9 mouse cellular contexts compared by ENCODE assay signal in the genomic region with DNA sequence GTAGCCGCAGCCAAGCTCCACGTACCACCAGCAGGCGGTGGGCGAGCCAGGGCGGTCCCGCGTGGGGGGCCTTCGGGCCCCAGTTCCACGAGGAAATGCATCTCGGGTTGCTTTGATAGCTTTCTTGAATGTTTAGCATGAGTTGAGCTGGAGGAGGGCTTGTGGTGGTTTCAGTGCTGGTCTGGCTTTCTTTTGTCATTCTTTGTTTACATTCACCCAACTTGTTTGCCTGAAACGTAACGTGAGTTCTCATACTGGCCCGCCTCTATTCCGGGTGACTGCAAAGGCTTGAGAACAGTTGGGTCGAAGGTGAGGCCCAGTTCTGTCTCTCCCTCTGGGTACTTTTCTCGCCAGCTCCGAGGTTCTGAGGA. TPM values are rescaled to one million over a fixed set of nuclear protein-coding genes. Genes with fewer than 3 reads are reported as not detected.
A peak's percentile ranks its signal among the peaks of the same experiment; 100 is the strongest.
DNase-seq lines count a peak whose midpoint lies in the region; ATAC-seq and TF ChIP-seq lines count a peak whose summit lies in the region.
"Had no signal": no experiment of that assay in that cellular context is flagged by ENCODE, and none has a peak within 500 bp of the region (broad histone marks: within the 10 kb centered on the region; RNA-seq: fewer than 3 reads in every experiment).

No protein-coding gene starts in this region.

- no peaks in the 10 kb centered on the region for H3K9me3 ChIP-seq in heart, postnatal 0 days (replicated peaks; ENCODE audit: control insufficient read depth, low read length)
- H3K9me3 ChIP-seq in lung, embryonic 15.5 days = no peaks in the 10 kb centered on the region

- peak overlapping the region; percentile 93 for H3K9ac ChIP-seq in heart, postnatal 0 days (replicated peaks; ENCODE audit: low read depth, low read length)
- H3K9ac ChIP-seq in lung, embryonic 15.5 days = peak overlapping the region; percentile 97

- TF ChIP-seq EP300 in heart, postnatal 0 days (IDR thresholded peaks at IDR 0.05; ENCODE audit: low read depth) = no peak

- H3K27ac ChIP-seq in heart, postnatal 0 days (ENCODE audit: low read depth) = peak overlapping the region; percentile 76; the same call in 1 of the 2 replicates
- peak overlapping the region; percentile 94 for H3K27ac ChIP-seq in lung, embryonic 15.5 days
- H3K27ac ChIP-seq: macrophage had no signal

- H3K4me2 ChIP-seq in heart, postnatal 0 days (ENCODE audit: low read depth, low read length) = peak overlapping the region; percentile 90
- peak overlapping the region; percentile 86 for H3K4me2 ChIP-seq in lung, embryonic 15.5 days

- H3K4me3 ChIP-seq in heart, postnatal 0 days (ENCODE audit: low read depth, low read length) = peak overlapping the region; percentile 97
- H3K4me3 ChIP-seq in lung, embryonic 15.5 days = peak overlapping the region; percentile 98

- 3% methylated on average over 17 of the region's 17 CpGs for WGBS in heart, postnatal 0 days
- WGBS in lung, embryonic 15.5 days = under 1% methylated on average over 17 of the region's 17 CpGs

- TF ChIP-seq CTCF in heart, postnatal 0 days (IDR thresholded peaks at IDR 0.05; ENCODE audit: low read depth) = no peak

- H3K4me1 ChIP-seq in heart, postnatal 0 days (ENCODE audit: control insufficient read depth, insufficient read depth) = no peaks in the 10 kb centered on the region; the same call in 1 of the 2 replicates
- H3K4me1 ChIP-seq in lung, embryonic 15.5 days = peaks cover 15% of the 10 kb centered on the region

- peak; percentile 61 for ATAC-seq in common myeloid progenitor, adult 5-6 weeks (replicated peaks; ENCODE audit: low read depth, poor library complexity, severe bottlenecking)
- no peak for ATAC-seq in heart, postnatal 0 days (ENCODE audit: insufficient read depth, low read depth)
- ATAC-seq in lung, embryonic 15.5 days (ENCODE audit: borderline replicate concordance, extremely low read depth, low FRiP score, low TSS enrichment) = peak; percentile 20; the same call in 1 of the 2 replicates

- H3K36me3 ChIP-seq in heart, postnatal 0 days (replicated peaks; ENCODE audit: control insufficient read depth, insufficient read depth, low read length) = peaks cover 5% of the 10 kb centered on the region; the same call in 1 of the 2 replicates
- 0 out of 2 replicates have a peak, but pooled peaks cover under 1% of the 10 kb centered on the region for H3K36me3 ChIP-seq in lung, embryonic 15.5 days

- DNase-seq in thymus, adult 18-20 months = peak; percentile 15 to 27
- DNase-seq in thymus, postnatal 0 days (ENCODE audit: low spot score) = no peak
- DNase-seq in heart, postnatal 0 days (ENCODE audit: low spot score) = no peak
- DNase-seq in kidney, postnatal 14 days = peak; percentile 52
- peak; percentile 8 for DNase-seq in ovary, adult 18-20 months (ENCODE audit: low spot score)
- no peak for DNase-seq in retina, embryonic 14.5 days (ENCODE audit: low spot score)

- no peaks in the 10 kb centered on the region for H3K27me3 ChIP-seq in heart, postnatal 0 days (ENCODE audit: control insufficient read depth, insufficient read depth, low read length)
- no peaks in the 10 kb centered on the region for H3K27me3 ChIP-seq in lung, embryonic 15.5 days

RNA-seq across cellular contexts. Expression of a gene that starts 1.1 kb away (rescaled TPM):
- 26.6 and 29.8 TPM in 2 replicates for polyA plus RNA-seq in thymus, postnatal 0 days (2015; fragmentation: Nextera tagmentation; extraction: Ambion mirVana)
- total RNA-seq in common myeloid progenitor, adult 5-6 weeks (2017) = 15.6 and 15.7 TPM in 2 replicates
- total RNA-seq in heart, postnatal 0 days (2014; rRNA removed; ENCODE audit: low replicate concordance) = 18.2 and 34.0 TPM in 2 replicates
- polyA plus RNA-seq in heart, postnatal 0 days (2015; fragmentation: Nextera tagmentation; extraction: Ambion mirVana) = 15.4 and 16.9 TPM in 2 replicates
- 36.1 and 36.6 TPM in 2 replicates for polyA plus RNA-seq in lung, embryonic 15.5 days (2015; fragmentation: Nextera tagmentation; extraction: Ambion mirVana)

Comparison
In these comparisons a context has a peak if more than half of its experiments do, and no peak if none do; other contexts are left out.
1. DNase-seq: peak in thymus, adult 18-20 months (2 of 2), kidney, postnatal 14 days (single experiment) and ovary, adult 18-20 months (single experiment); none in thymus, postnatal 0 days (single experiment), heart, postnatal 0 days (single experiment) and retina, embryonic 14.5 days (single experiment).